Mouse (Mus musculus): ENCODE measurements around the gene Pdia6. TPM values are rescaled to one million over a fixed set of nuclear protein-coding genes. Genes with fewer than 3 reads are reported as not detected.

Gene Pdia6
- polyA plus RNA-seq, 1 experiment from 2014 or later = 282 TPM

DNA sequence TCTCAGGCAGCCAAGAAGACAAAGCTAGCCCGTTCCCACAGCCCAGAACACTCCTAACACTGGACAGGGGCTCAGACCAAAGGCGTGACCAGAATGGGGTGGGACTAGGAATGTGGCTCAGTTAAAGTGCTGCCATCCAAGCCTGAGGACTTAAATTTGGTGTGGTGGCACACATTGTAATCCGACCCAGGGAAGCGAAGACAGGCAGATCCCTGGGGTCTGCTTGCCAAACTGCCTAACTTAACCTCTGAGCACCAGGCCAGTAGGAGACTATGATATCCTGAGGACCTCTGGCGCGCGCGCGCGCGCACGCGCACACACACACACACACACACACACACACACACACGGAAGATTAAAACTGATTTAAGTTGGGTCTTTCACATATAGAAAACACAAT lies 34.8 kb upstream of the Pdia6 start:
- no peaks in the 10 kb centered on the region for H3K36me3 ChIP-seq (ENCODE audit: control insufficient read depth, insufficient read depth, low read length)
- H3K27me3 ChIP-seq (replicated peaks; ENCODE audit: control insufficient read depth, insufficient read depth, low read length) = no peaks in the 10 kb centered on the region
- H3K27ac ChIP-seq (ENCODE audit: low read depth, low read length) = no peak overlapping the region
- no peak for ATAC-seq
- no peak overlapping the region for H3K4me2 ChIP-seq (ENCODE audit: low read length)
- H3K4me1 ChIP-seq (ENCODE audit: control insufficient read depth, insufficient read depth, low read depth, low read length) = no peaks in the 10 kb centered on the region; the same call in 1 of the 2 replicates
- no peak overlapping the region for H3K4me3 ChIP-seq (ENCODE audit: low read length)
- no peaks in the 10 kb centered on the region for H3K9me3 ChIP-seq (ENCODE audit: control insufficient read depth, low read length)
- WGBS = 89% methylated on average over 14 of the region's 14 CpGs
- H3K9ac ChIP-seq (ENCODE audit: low read depth, low read length) = no peak overlapping the region

GRCm38 (mm10) chr12:17235535-17236313 lies 30.6 kb upstream of the Pdia6 start:
- Histone ChIP-seq H3K4me3 (ENCODE audit: low read length) (no peak overlapping the region), H3K36me3 (ENCODE audit: control insufficient read depth, insufficient read depth, low read length) (no peaks in the 10 kb centered on the region), H3K9ac (ENCODE audit: low read depth, low read length) (no peak overlapping the region), H3K9me3 (ENCODE audit: control insufficient read depth, low read length) (no peaks in the 10 kb centered on the region), H3K4me2 (ENCODE audit: low read length) (no peak overlapping the region; the same call in 1 of the 2 replicates), H3K27me3 (replicated peaks; ENCODE audit: control insufficient read depth, insufficient read depth, low read length) (no peaks in the 10 kb centered on the region), H3K4me1 (ENCODE audit: control insufficient read depth, insufficient read depth, low read depth, low read length) (no peaks in the 10 kb centered on the region; the same call in 1 of the 2 replicates), H3K27ac (ENCODE audit: low read depth, low read length) (no peak overlapping the region)
- peak; percentile 76 for ATAC-seq
- 41% methylated on average over 11 of the region's 11 CpGs for WGBS

DNA sequence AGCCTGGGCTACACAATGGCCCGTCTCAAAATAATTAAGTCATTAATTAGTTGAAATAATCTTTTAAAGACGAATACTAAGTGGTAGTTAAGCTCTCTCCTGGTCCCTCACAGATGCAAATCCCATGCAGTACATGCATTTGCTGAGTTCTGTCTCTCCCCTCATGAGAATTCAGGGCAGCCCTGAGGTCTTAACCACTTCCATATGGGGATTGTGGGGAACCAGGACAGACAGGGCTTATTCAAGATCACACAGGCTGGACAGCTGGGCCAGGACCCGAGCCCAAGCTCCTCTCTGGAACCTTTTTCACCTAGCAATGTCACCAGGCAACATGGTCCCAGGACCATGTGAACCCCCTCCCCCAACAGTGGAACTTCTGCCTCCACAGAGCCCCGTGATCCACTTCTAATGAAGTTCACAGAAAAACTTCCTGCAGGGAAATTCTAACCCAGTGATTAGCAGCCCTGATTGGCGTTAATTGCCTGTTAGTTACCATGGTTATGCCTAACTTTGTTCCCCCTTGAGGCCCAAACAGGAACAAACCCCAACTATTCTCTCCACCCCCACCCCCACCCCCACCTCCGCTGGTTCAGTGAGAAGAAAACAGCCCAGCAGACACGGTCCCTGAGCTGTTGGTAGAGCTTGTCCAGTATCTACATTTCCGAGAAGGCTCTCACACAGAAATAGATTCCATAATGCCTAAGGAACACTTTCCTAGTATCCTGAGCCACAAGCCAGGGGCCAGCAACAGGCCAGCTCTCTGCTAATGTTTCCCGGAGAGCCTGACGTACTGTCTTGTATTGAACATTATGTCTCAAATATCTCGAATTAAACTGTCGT lies 27.5 kb upstream of the Pdia6 start:
- no peak overlapping the region for H3K9ac ChIP-seq (ENCODE audit: low read depth, low read length)
- no peak overlapping the region for H3K4me2 ChIP-seq (ENCODE audit: low read length)
- 50% methylated on average over 12 of the region's 12 CpGs for WGBS
- no peaks in the 10 kb centered on the region for H3K9me3 ChIP-seq (ENCODE audit: control insufficient read depth, low read length)
- no peak overlapping the region for H3K27ac ChIP-seq (ENCODE audit: low read depth, low read length)
- H3K27me3 ChIP-seq (replicated peaks; ENCODE audit: control insufficient read depth, insufficient read depth, low read length) = no peaks in the 10 kb centered on the region
- H3K36me3 ChIP-seq (ENCODE audit: control insufficient read depth, insufficient read depth, low read length) = no peaks in the 10 kb centered on the region
- H3K4me3 ChIP-seq (ENCODE audit: low read length) = no peak overlapping the region
- H3K4me1 ChIP-seq (ENCODE audit: control insufficient read depth, insufficient read depth, low read depth, low read length) = no peaks in the 10 kb centered on the region; the same call in 1 of the 2 replicates
- ATAC-seq = peak; percentile 46; the same call in 1 of the 2 replicates

- Histone ChIP-seq H3K4me1 (ENCODE audit: control insufficient read depth, insufficient read depth, low read depth, low read length) (no peaks in the 10 kb centered on the region; the same call in 1 of the 2 replicates), H3K4me3 (ENCODE audit: low read length) (no peak overlapping the region), H3K9me3 (ENCODE audit: control insufficient read depth, low read length) (no peaks in the 10 kb centered on the region), H3K9ac (ENCODE audit: low read depth, low read length) (no peak overlapping the region), H3K36me3 (ENCODE audit: control insufficient read depth, insufficient read depth, low read length) (no peaks in the 10 kb centered on the region), H3K4me2 (ENCODE audit: low read length) (no peak overlapping the region), H3K27ac (ENCODE audit: low read depth, low read length) (no peak overlapping the region), H3K27me3 (replicated peaks; ENCODE audit: control insufficient read depth, insufficient read depth, low read length) (no peaks in the 10 kb centered on the region)
- ATAC-seq = no peak
Observed at GRCm38 (mm10) chr12:17239428-17239688, 27.0 kb upstream of the Pdia6 start.

- Histone ChIP-seq H3K27me3 (replicated peaks; ENCODE audit: control insufficient read depth, insufficient read depth, low read length) (no peaks in the 10 kb centered on the region), H3K4me1 (ENCODE audit: control insufficient read depth, insufficient read depth, low read depth, low read length) (no peaks in the 10 kb centered on the region; the same call in 1 of the 2 replicates), H3K9ac (ENCODE audit: low read depth, low read length) (no peak overlapping the region), H3K27ac (ENCODE audit: low read depth, low read length) (no peak overlapping the region), H3K9me3 (ENCODE audit: control insufficient read depth, low read length) (no peaks in the 10 kb centered on the region), H3K36me3 (ENCODE audit: control insufficient read depth, insufficient read depth, low read length) (no peaks in the 10 kb centered on the region), H3K4me2 (ENCODE audit: low read length) (no peak overlapping the region), H3K4me3 (ENCODE audit: low read length) (no peak overlapping the region)
- no peak for ATAC-seq
- WGBS = 77% methylated on average over 2 of the region's 2 CpGs
Observed at GRCm38 (mm10) chr12:17241016-17241415, 25.3 kb upstream of the Pdia6 start.

DNA sequence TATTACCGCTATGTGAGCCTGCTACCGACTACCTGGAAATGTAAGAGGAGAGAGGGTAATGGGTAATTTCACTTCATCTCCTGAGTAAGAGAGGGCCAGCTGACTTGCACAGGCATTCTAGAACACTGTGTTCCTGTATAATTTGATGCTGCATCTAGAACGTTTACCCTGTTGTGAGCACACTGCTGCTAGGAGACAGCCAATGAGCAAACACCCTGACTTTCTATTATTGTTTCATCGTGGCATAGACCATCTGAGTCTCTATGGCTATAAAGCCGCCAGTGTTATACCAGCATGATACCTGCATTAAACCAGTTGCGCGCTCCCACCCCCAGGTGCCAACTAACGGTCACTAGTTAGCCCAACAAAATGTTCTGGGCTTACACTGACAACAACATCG lies 24.7 kb upstream of the Pdia6 start:
- Histone ChIP-seq H3K4me1 (ENCODE audit: control insufficient read depth, insufficient read depth, low read depth, low read length) (no peaks in the 10 kb centered on the region), H3K9me3 (ENCODE audit: control insufficient read depth, low read length) (no peaks in the 10 kb centered on the region), H3K27me3 (replicated peaks; ENCODE audit: control insufficient read depth, insufficient read depth, low read length) (no peaks in the 10 kb centered on the region), H3K4me2 (ENCODE audit: low read length) (no peak overlapping the region), H3K27ac (ENCODE audit: low read depth, low read length) (no peak overlapping the region), H3K4me3 (ENCODE audit: low read length) (no peak overlapping the region), H3K9ac (ENCODE audit: low read depth, low read length) (no peak overlapping the region), H3K36me3 (ENCODE audit: control insufficient read depth, insufficient read depth, low read length) (no peaks in the 10 kb centered on the region)
- ATAC-seq = no peak
- WGBS = 88% methylated on average over 9 of the region's 9 CpGs

DNA sequence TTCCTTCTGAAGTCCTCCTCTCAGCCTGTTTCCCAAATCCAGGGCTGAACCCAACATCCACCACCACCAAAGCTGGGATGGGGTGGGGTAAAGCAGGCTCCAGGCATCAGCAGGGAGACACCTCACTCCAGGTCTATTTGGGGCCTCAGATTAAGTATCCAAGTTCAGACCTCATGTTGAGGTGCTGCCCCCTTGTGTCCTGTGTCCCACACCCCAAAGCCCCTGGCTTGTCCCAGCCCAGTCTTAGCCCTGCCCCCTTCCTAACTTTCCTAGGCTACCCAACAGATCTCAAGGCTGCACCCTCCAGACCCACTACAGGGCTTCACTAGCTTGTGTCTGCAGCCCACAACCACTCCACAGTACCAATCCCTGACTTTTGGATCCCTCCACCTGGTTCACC lies 24.3 kb upstream of the Pdia6 start:
- no peak overlapping the region for H3K27ac ChIP-seq (ENCODE audit: low read depth, low read length)
- H3K27me3 ChIP-seq (replicated peaks; ENCODE audit: control insufficient read depth, insufficient read depth, low read length) = no peaks in the 10 kb centered on the region
- no peak overlapping the region for H3K4me2 ChIP-seq (ENCODE audit: low read length)
- H3K4me1 ChIP-seq (ENCODE audit: control insufficient read depth, insufficient read depth, low read depth, low read length) = no peaks in the 10 kb centered on the region
- H3K9ac ChIP-seq (ENCODE audit: low read depth, low read length) = no peak overlapping the region
- no peaks in the 10 kb centered on the region for H3K36me3 ChIP-seq (ENCODE audit: control insufficient read depth, insufficient read depth, low read length)
- H3K4me3 ChIP-seq (ENCODE audit: low read length) = no peak overlapping the region
- no peak for ATAC-seq
- H3K9me3 ChIP-seq (ENCODE audit: control insufficient read depth, low read length) = no peaks in the 10 kb centered on the region

- Histone ChIP-seq H3K9me3 (ENCODE audit: control insufficient read depth, low read length) (no peaks in the 10 kb centered on the region), H3K4me3 (ENCODE audit: low read length) (no peak overlapping the region), H3K27me3 (replicated peaks; ENCODE audit: control insufficient read depth, insufficient read depth, low read length) (peaks cover 3% of the 10 kb centered on the region), H3K9ac (ENCODE audit: low read depth, low read length) (no peak overlapping the region), H3K36me3 (ENCODE audit: control insufficient read depth, insufficient read depth, low read length) (no peaks in the 10 kb centered on the region), H3K4me1 (ENCODE audit: control insufficient read depth, insufficient read depth, low read depth, low read length) (peaks cover 6% of the 10 kb centered on the region), H3K27ac (ENCODE audit: low read depth, low read length) (no peak overlapping the region), H3K4me2 (ENCODE audit: low read length) (no peak overlapping the region)
- ATAC-seq = no peak
- 76% methylated on average over 8 of the region's 8 CpGs for WGBS
Observed at GRCm38 (mm10) chr12:17250962-17251361, 15.4 kb upstream of the Pdia6 start.

- H3K4me3 ChIP-seq (ENCODE audit: low read length) = peak overlapping the region; percentile 26
- ATAC-seq = peak; percentile 62
- H3K27me3 ChIP-seq (replicated peaks; ENCODE audit: control insufficient read depth, insufficient read depth, low read length) = peaks cover 3% of the 10 kb centered on the region
- peak overlapping the region; percentile 58 for H3K4me2 ChIP-seq (ENCODE audit: low read length)
- H3K9ac ChIP-seq (ENCODE audit: low read depth, low read length) = peak overlapping the region; percentile 37
- H3K27ac ChIP-seq (ENCODE audit: low read depth, low read length) = no peak overlapping the region
- H3K9me3 ChIP-seq (ENCODE audit: control insufficient read depth, low read length) = no peaks in the 10 kb centered on the region
- WGBS = 8% methylated on average over 9 of the region's 9 CpGs
- H3K4me1 ChIP-seq (ENCODE audit: control insufficient read depth, insufficient read depth, low read depth, low read length) = peaks cover 6% of the 10 kb centered on the region
- H3K36me3 ChIP-seq (ENCODE audit: control insufficient read depth, insufficient read depth, low read length) = no peaks in the 10 kb centered on the region
Observed at GRCm38 (mm10) chr12:17253069-17253468, 13.3 kb upstream of the Pdia6 start.
